8 mouse cellular contexts compared by ENCODE assay signal in the genomic region with DNA sequence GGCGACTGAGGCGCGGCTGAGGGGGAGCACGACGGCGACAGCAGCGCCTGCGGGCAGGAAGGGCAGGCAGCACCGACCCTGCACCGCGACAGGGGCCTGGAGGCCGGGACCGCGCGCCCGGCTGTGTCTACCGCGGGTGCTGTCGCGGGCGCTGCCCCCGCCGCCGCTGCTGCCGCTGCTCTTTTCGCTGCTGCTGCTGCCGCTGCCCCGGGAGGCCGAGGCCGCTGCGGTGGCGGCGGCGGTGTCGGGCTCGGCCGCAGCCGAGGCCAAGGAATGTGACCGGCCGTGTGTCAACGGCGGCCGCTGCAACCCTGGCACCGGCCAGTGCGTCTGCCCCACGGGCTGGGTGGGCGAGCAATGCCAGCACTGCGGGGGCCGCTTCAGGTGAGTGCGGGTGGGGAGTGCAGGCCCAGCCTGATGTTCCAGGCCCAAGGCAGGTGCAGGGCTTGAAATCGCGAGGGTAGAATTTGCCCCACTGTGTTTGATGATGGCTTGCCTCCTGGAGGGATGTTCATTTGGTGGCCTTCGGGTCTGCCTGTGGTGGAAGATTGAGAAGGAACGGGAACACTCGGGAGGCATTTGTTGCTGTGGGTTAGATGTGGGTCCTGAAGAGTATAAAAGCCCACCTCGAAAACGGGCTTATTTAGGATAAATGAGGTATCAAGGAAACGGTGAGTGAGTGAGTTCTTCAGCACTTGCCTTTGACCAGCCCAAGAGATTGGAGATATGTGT. TPM values are rescaled to one million over a fixed set of nuclear protein-coding genes. Genes with fewer than 3 reads are reported as not detected.
A peak's percentile ranks its signal among the peaks of the same experiment; 100 is the strongest.
DNase-seq lines count a peak whose midpoint lies in the region; ATAC-seq and TF ChIP-seq lines count a peak whose summit lies in the region.

No protein-coding gene starts in this region.

- peaks cover 3% of the 10 kb centered on the region for H3K36me3 ChIP-seq in erythroblast, embryonic 14.5 days (ENCODE audit: control insufficient read depth)
- no peaks in the 10 kb centered on the region for H3K36me3 ChIP-seq in hindbrain, embryonic 12.5 days
- H3K36me3 ChIP-seq in liver, embryonic 14.5 days (replicated peaks; ENCODE audit: control insufficient read depth, insufficient read depth, low read depth): no peaks in the 10 kb centered on the region

- POLR2A ChIA-PET in Patski (lab: Charles Lee): no interaction called here

- TF ChIP-seq CTCF in Patski (IDR thresholded peaks at IDR 0.05): no peak
- TF ChIP-seq CTCF in liver, embryonic 14.5 days (IDR thresholded peaks at IDR 0.05; ENCODE audit: low read depth): no peak

- peak overlapping the region; percentile 90 for H3K4me2 ChIP-seq in hindbrain, embryonic 12.5 days (replicated peaks)
- H3K4me2 ChIP-seq in liver, embryonic 14.5 days (ENCODE audit: low read depth): peak overlapping the region; percentile 90

- WGBS in hindbrain, embryonic 12.5 days: 1% methylated on average over 41 of the region's 58 CpGs
- under 1% methylated on average over 58 of the region's 58 CpGs for WGBS in liver, embryonic 14.5 days (ENCODE audit: insufficient replicate concordance)

- no peak for TF ChIP-seq EP300 in liver, embryonic 14.5 days (IDR thresholded peaks at IDR 0.05; ENCODE audit: low read depth)

- H3K27ac ChIP-seq in hindbrain, embryonic 12.5 days: peak overlapping the region; percentile 89
- peak overlapping the region; percentile 15; the same call in 1 of the 2 replicates for H3K27ac ChIP-seq in liver, embryonic 14.5 days

- peaks cover 30% of the 10 kb centered on the region for H3K4me1 ChIP-seq in erythroblast, embryonic 14.5 days (ENCODE audit: control insufficient read depth)
- peaks cover 18% of the 10 kb centered on the region for H3K4me1 ChIP-seq in hindbrain, embryonic 12.5 days
- H3K4me1 ChIP-seq in liver, embryonic 14.5 days (replicated peaks; ENCODE audit: control insufficient read depth in 2 of 2, insufficient read depth in 2 of 2, low read length in 1 of 2): peaks cover 13 to 19% of the 10 kb centered on the region in 2 experiments

- no peaks in the 10 kb centered on the region for H3K27me3 ChIP-seq in Patski
- no peaks in the 10 kb centered on the region for H3K27me3 ChIP-seq in erythroblast, embryonic 14.5 days (ENCODE audit: control insufficient read depth)
- no peaks in the 10 kb centered on the region for H3K27me3 ChIP-seq in hindbrain, embryonic 12.5 days
- no peaks in the 10 kb centered on the region for H3K27me3 ChIP-seq in liver, embryonic 14.5 days (ENCODE audit: control insufficient read depth, insufficient read depth, low read length)

- intact Hi-C loops in left cerebral cortex, postnatal 10 days (cut with DNase I): loop anchor here (5.0 kb wide), 2 partner anchors 41 to 64 kb away; no protein-coding TSS in a partner anchor

- peak; percentile 55 for ATAC-seq in Patski
- ATAC-seq in hindbrain, embryonic 12.5 days (ENCODE audit: low FRiP score): peak; percentile 66
- peak; percentile 66; the same call in 1 of the 2 replicates for ATAC-seq in liver, embryonic 14.5 days (ENCODE audit: insufficient read depth)

- in situ Hi-C loops in Patski (cut with MboI; ENCODE audit: low pct_unique_long_range_greater_than_20kb): loop anchor here (5.0 kb wide), 1 partner anchor 89 kb away; no protein-coding TSS in a partner anchor

- H3K4me3 ChIP-seq in erythroblast, embryonic 14.5 days (replicated peaks): peak overlapping the region; percentile 94
- H3K4me3 ChIP-seq in hindbrain, embryonic 12.5 days: peak overlapping the region; percentile 100
- H3K4me3 ChIP-seq in liver, embryonic 14.5 days (ENCODE audit: insufficient read depth in 1 of 2, low read depth in 2 of 2, low read length in 2 of 2): peak overlapping the region; percentile 77 to 83

- H3K9me3 ChIP-seq in erythroblast, embryonic 14.5 days (ENCODE audit: control insufficient read depth, low read length): no peaks in the 10 kb centered on the region
- no peaks in the 10 kb centered on the region for H3K9me3 ChIP-seq in hindbrain, embryonic 12.5 days (replicated peaks)
- H3K9me3 ChIP-seq in liver, embryonic 14.5 days (ENCODE audit: control insufficient read depth, low read length): no peaks in the 10 kb centered on the region

- CTCF ChIA-PET in Patski (lab: Charles Lee): interaction anchor here (1.1 kb wide), 1 partner anchor 10 kb away, joined by 3 read pairs; no protein-coding TSS in a partner anchor

- peak; percentile 10 to 58 for DNase-seq in left cerebral cortex, postnatal 10 days (ENCODE audit: extremely low spot score in 1 of 2, low spot score in 2 of 2)
- no peak for DNase-seq in left cerebral cortex, adult 11 months (ENCODE audit: low spot score)
- DNase-seq in Patski (ENCODE audit: low read depth, low spot score): no peak
- no peak for DNase-seq in liver, embryonic 14.5 days (ENCODE audit: low read depth in 3 of 3, low spot score in 3 of 3)
- peak; percentile 18 to 20 for DNase-seq in right cerebral cortex, postnatal 36 days (ENCODE audit: low spot score in 2 of 2)
- no peak for DNase-seq in adrenal gland, adult 8-10 months

- peak overlapping the region; percentile 94 for H3K9ac ChIP-seq in hindbrain, embryonic 12.5 days
- H3K9ac ChIP-seq in liver, embryonic 14.5 days (replicated peaks): peak overlapping the region; percentile 75

RNA-seq across cellular contexts. Expression of gene Atrn, which starts 0.5 kb away (rescaled TPM):
- total RNA-seq in left cerebral cortex, postnatal 10 days (2021): 100 to 1,000 TPM; 117 to 120 TPM
- 32.9 TPM for polyA plus RNA-seq in Patski (2021)
- polyA plus RNA-seq in erythroblast, embryonic 14.5 days (2012): 0.09 and 0.11 TPM in 2 replicates
- polyA plus RNA-seq in hindbrain, embryonic 12.5 days (2016; fragmentation: Nextera tagmentation; extraction: Ambion mirVana): 14.1 and 16.4 TPM in 2 replicates
- 3.1 and 3.2 TPM in 2 replicates for polyA plus RNA-seq in liver, embryonic 14.5 days (2012; rRNA removed)
- 2.4 and 2.5 TPM in 2 replicates for polyA plus RNA-seq in liver, embryonic 14.5 days (2014; fragmentation: Nextera tagmentation; extraction: Ambion mirVana)
- 10 to 100 TPM; 35.4 to 45.0 (median 39.4) TPM for total RNA-seq in adrenal gland, adult 8-10 months (2022)

RNA-seq across cellular contexts. Expression of gene 4930402H24Rik, which starts 0.5 kb away (rescaled TPM):
- 10 to 100 TPM; 71.8 to 77.5 TPM for total RNA-seq in left cerebral cortex, postnatal 10 days (2021)
- 50.9 TPM for polyA plus RNA-seq in Patski (2021)
- polyA plus RNA-seq in erythroblast, embryonic 14.5 days (2012): 0.11 and 0.34 TPM in 2 replicates
- 98.2 and 105 TPM in 2 replicates for polyA plus RNA-seq in hindbrain, embryonic 12.5 days (2016; fragmentation: Nextera tagmentation; extraction: Ambion mirVana)
- 3.9 and 4.4 TPM in 2 replicates for polyA plus RNA-seq in liver, embryonic 14.5 days (2012; rRNA removed)
- 6.9 and 8.6 TPM in 2 replicates for polyA plus RNA-seq in liver, embryonic 14.5 days (2014; fragmentation: Nextera tagmentation; extraction: Ambion mirVana)
- 10 to 100 TPM; 24.7 to 48.2 (median 35.1) TPM for total RNA-seq in adrenal gland, adult 8-10 months (2022)

Comparison
In these comparisons a context has a peak if more than half of its experiments do, and no peak if none do; other contexts are left out.
1. DNase-seq: peak in left cerebral cortex, postnatal 10 days (2 of 2) and right cerebral cortex, postnatal 36 days (2 of 2); none in left cerebral cortex, adult 11 months (single experiment), Patski (single experiment), liver, embryonic 14.5 days (0 of 3) and adrenal gland, adult 8-10 months (single experiment).
2. Peak in every context shown above with its lines, with median percentiles within 50 percentile points of each other: ATAC-seq and H3K4me3 ChIP-seq.